Mouse (Mus musculus) ES-Bruce4 (cell line): ENCODE measurements at regions not wholly inside any gene's neighbourhood (a gene's known extent, or its start where the extent isn't known, plus 50 kb on each side); places are given as distances from the start of the nearest gene placed in this dataset.

Experiments used
- CTCF ChIP-seq: IDR thresholded peaks from one replicate; pipeline ENCODE4 v1.8.1; 2011; ENCODE audit warnings: low read depth, low read length
- POLR2A ChIP-seq: IDR thresholded peaks from one replicate; pipeline ENCODE4 v1.8.1; 2011; ENCODE audit warnings: low read length; ENCODE audit not compliant: insufficient read depth

DNA sequence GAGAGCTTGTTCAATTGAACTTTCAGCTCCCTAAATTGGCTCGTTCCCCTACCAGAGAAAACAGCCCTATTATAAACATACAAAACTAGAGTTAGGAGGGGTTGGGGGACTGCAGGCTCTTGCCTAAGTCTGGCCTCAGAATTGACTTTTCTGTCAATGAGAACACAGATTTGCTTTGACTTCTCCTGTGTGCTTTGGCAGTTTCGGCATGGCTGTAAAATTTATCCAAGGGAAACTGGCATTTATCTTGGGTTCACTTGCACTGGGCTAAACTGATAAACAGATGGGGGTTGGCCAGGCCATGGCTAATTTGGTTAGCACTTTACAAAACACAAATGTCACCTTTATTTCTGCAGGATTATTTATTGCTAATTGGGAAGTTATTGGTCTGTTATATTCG, 141.7 kb downstream of the Foxa2 start:
- TF ChIP-seq CTCF (no peak), POLR2A (no peak)
